In the genomic region with DNA sequence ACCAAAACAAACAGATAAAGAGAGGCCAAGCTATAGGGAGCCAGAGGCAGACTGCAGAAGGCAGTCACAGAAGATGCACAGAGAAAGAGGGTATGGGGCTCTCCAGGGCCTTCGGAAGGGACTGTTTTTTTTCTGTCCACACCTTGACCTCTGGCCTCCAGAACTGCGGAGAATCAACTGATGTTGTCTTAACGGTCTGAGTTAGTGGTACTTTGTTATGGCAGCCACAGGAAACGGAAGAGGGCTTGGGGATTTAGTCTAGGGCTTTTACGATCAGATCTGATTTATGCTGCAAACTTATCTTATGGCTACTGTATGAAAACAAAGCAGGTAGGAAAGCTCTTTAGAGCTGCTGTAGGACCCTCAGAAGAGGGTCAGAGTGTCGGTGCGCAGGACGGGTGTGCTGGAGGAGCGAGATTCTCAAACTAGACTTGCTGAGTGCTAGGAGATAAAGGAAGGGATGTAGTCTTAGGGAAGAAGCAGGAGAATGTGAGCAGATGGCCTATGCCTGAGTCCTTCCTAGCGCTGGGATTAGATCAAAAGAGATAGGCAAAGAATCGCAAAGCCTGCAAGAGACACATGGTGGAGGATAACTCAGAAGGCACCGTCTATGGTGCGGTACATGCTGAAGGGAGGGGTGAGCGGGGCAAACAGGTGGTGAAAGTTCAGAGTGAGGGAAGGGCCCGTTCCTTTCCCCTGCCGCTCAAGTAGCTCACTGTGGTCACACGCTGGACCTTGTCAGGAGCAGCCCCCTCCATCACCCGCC, we compare ENCODE assay signal across 13 mouse cellular contexts. TPM values are rescaled to one million over a fixed set of nuclear protein-coding genes. Genes with fewer than 3 reads are reported as not detected.
DNase-seq lines count a peak whose midpoint lies in the region; ATAC-seq lines count a peak whose summit lies in the region.
"Had no signal": no experiment of that assay in that cellular context is flagged by ENCODE, and none has a peak within 500 bp of the region (broad histone marks: within the 10 kb centered on the region; RNA-seq: fewer than 3 reads in every experiment).

No protein-coding gene starts in this region.

- H3K9ac ChIP-seq in heart, embryonic 12.5 days: peak overlapping the region; percentile 37; the same call in 1 of the 2 replicates
- H3K9ac ChIP-seq in midbrain, embryonic 12.5 days (replicated peaks): no peak overlapping the region
- no peak overlapping the region for H3K9ac ChIP-seq in midbrain, embryonic 11.5 days (ENCODE audit: low read length)
- H3K9ac ChIP-seq: forebrain, postnatal 0 days; neural tube, embryonic 13.5 days had no signal

- no peak for DNase-seq in heart, postnatal 25 days (ENCODE audit: low spot score)
- no peak for DNase-seq in midbrain, embryonic 11.5 days (ENCODE audit: low spot score, missing footprints)
- no peak for DNase-seq in embryonic facial prominence, embryonic 10.5 days (ENCODE audit: low spot score)
- DNase-seq in retina, postnatal 7 days (ENCODE audit: low read depth, low spot score): peak; percentile 39
- DNase-seq in ovary, postnatal 14 days (ENCODE audit: low spot score): no peak
- no peak for DNase-seq in cerebellum, postnatal 25 days
- DNase-seq: cerebellum, postnatal 14 days; forebrain, postnatal 0 days had no signal

- 12% methylated on average over 18 of the region's 18 CpGs for WGBS in heart, embryonic 12.5 days
- WGBS in midbrain, embryonic 12.5 days: 58% methylated on average over 18 of the region's 18 CpGs
- 58% methylated on average over 18 of the region's 18 CpGs for WGBS in midbrain, embryonic 11.5 days
- WGBS in embryonic facial prominence, embryonic 10.5 days: 45% methylated on average over 18 of the region's 18 CpGs

- peak overlapping the region; percentile 25 for H3K4me3 ChIP-seq in heart, embryonic 12.5 days
- H3K4me3 ChIP-seq in midbrain, embryonic 12.5 days: no peak overlapping the region
- H3K4me3 ChIP-seq in midbrain, embryonic 11.5 days (ENCODE audit: low read depth, low read length): no peak overlapping the region
- H3K4me3 ChIP-seq in embryonic facial prominence, embryonic 10.5 days: 0 out of 2 replicates have a peak overlapping the region, but pooled peaks have one; percentile 13
- H3K4me3 ChIP-seq: neural tube, embryonic 13.5 days had no signal

- peak; percentile 44; the same call in 1 of the 2 replicates for ATAC-seq in heart, embryonic 12.5 days (ENCODE audit: insufficient number of reproducible peaks, low FRiP score)
- peak; percentile 35; the same call in 1 of the 2 replicates for ATAC-seq in midbrain, embryonic 12.5 days (ENCODE audit: low FRiP score, low read depth)
- ATAC-seq in midbrain, embryonic 11.5 days (ENCODE audit: low FRiP score): no peak
- ATAC-seq: forebrain, postnatal 0 days had no signal

- peak overlapping the region; percentile 70 for H3K4me2 ChIP-seq in heart, embryonic 12.5 days
- no peak overlapping the region for H3K4me2 ChIP-seq in midbrain, embryonic 12.5 days (replicated peaks)
- no peak overlapping the region for H3K4me2 ChIP-seq in midbrain, embryonic 11.5 days
- H3K4me2 ChIP-seq: neural tube, embryonic 13.5 days had no signal

- H3K9me3 ChIP-seq in heart, embryonic 12.5 days (replicated peaks): no peaks in the 10 kb centered on the region
- no peaks in the 10 kb centered on the region for H3K9me3 ChIP-seq in midbrain, embryonic 12.5 days
- H3K9me3 ChIP-seq in midbrain, embryonic 11.5 days (ENCODE audit: control insufficient read depth, low read length): no peaks in the 10 kb centered on the region
- H3K9me3 ChIP-seq in embryonic facial prominence, embryonic 10.5 days: no peaks in the 10 kb centered on the region
- H3K9me3 ChIP-seq: neural tube, embryonic 13.5 days had no signal

- H3K27ac ChIP-seq in heart, embryonic 12.5 days (ENCODE audit: poor library complexity, severe bottlenecking): no peak overlapping the region
- H3K27ac ChIP-seq in midbrain, embryonic 12.5 days (replicated peaks): no peak overlapping the region
- no peak overlapping the region for H3K27ac ChIP-seq in midbrain, embryonic 11.5 days (ENCODE audit: low read depth, low read length)
- H3K27ac ChIP-seq in embryonic facial prominence, embryonic 10.5 days (replicated peaks): 0 out of 2 replicates have a peak overlapping the region, but pooled peaks have one; percentile 24
- H3K27ac ChIP-seq: neural tube, embryonic 13.5 days had no signal

- peaks cover 30% of the 10 kb centered on the region for H3K4me1 ChIP-seq in heart, embryonic 12.5 days (replicated peaks)
- peaks cover 14% of the 10 kb centered on the region for H3K4me1 ChIP-seq in midbrain, embryonic 12.5 days
- 0 out of 2 replicates have a peak, but pooled peaks cover 2% of the 10 kb centered on the region for H3K4me1 ChIP-seq in midbrain, embryonic 11.5 days (ENCODE audit: control insufficient read depth, insufficient read depth, low read length)
- peaks cover 49% of the 10 kb centered on the region for H3K4me1 ChIP-seq in embryonic facial prominence, embryonic 10.5 days

- intact Hi-C loops in heart, postnatal 25 days (cut with DNase I): no loop called here

- H3K27me3 ChIP-seq in heart, embryonic 12.5 days (replicated peaks): no peaks in the 10 kb centered on the region
- no peaks in the 10 kb centered on the region for H3K27me3 ChIP-seq in midbrain, embryonic 12.5 days
- no peaks in the 10 kb centered on the region for H3K27me3 ChIP-seq in midbrain, embryonic 11.5 days (ENCODE audit: control insufficient read depth, insufficient read depth, low read length)
- no peaks in the 10 kb centered on the region for H3K27me3 ChIP-seq in embryonic facial prominence, embryonic 10.5 days (replicated peaks; ENCODE audit: low read depth, poor library complexity, severe bottlenecking)
- H3K27me3 ChIP-seq: neural tube, embryonic 13.5 days had no signal

- peaks cover 6% of the 10 kb centered on the region for H3K36me3 ChIP-seq in heart, embryonic 12.5 days
- peaks cover 12% of the 10 kb centered on the region; the same call in 1 of the 2 replicates for H3K36me3 ChIP-seq in midbrain, embryonic 12.5 days
- H3K36me3 ChIP-seq in midbrain, embryonic 11.5 days (ENCODE audit: control insufficient read depth, insufficient read depth, low read length): 0 out of 2 replicates have a peak, but pooled peaks cover 4% of the 10 kb centered on the region
- H3K36me3 ChIP-seq in embryonic facial prominence, embryonic 10.5 days (replicated peaks): peaks cover 8% of the 10 kb centered on the region

RNA-seq across cellular contexts. Expression of a gene that starts 7.7 kb away (rescaled TPM):
- 8.4 and 8.6 TPM in 2 replicates for polyA plus RNA-seq in heart, embryonic 12.5 days (2016; fragmentation: Nextera tagmentation; extraction: Ambion mirVana)
- total RNA-seq in heart, postnatal 25 days (2021): 1 to 10 TPM; 3.2 to 3.6 TPM
- polyA plus RNA-seq in midbrain, embryonic 12.5 days (2016; fragmentation: Nextera tagmentation; extraction: Ambion mirVana): 5.1 and 5.3 TPM in 2 replicates
- polyA plus RNA-seq in midbrain, embryonic 11.5 days (2014; fragmentation: Nextera tagmentation; extraction: Ambion mirVana): 3.3 and 4.3 TPM in 2 replicates
- 4.1 and 5.4 TPM in 2 replicates for polyA plus RNA-seq in embryonic facial prominence, embryonic 10.5 days (2016; fragmentation: Nextera tagmentation; extraction: Ambion mirVana)

RNA-seq across cellular contexts. Expression of a gene that starts 8.8 kb away (rescaled TPM):
- polyA plus RNA-seq in heart, embryonic 12.5 days (2016; fragmentation: Nextera tagmentation; extraction: Ambion mirVana): 11.2 and 12.0 TPM in 2 replicates
- 1 to 10 TPM; 5.3 to 6.4 TPM for total RNA-seq in heart, postnatal 25 days (2021)
- polyA plus RNA-seq in midbrain, embryonic 12.5 days (2016; fragmentation: Nextera tagmentation; extraction: Ambion mirVana): 20.4 and 23.6 TPM in 2 replicates
- polyA plus RNA-seq in midbrain, embryonic 11.5 days (2014; fragmentation: Nextera tagmentation; extraction: Ambion mirVana): 37.2 and 38.6 TPM in 2 replicates
- 32.6 and 33.3 TPM in 2 replicates for polyA plus RNA-seq in embryonic facial prominence, embryonic 10.5 days (2016; fragmentation: Nextera tagmentation; extraction: Ambion mirVana)

RNA-seq across cellular contexts. Expression of a gene that starts 10.5 kb away (rescaled TPM):
- not detected in 2 replicates for polyA plus RNA-seq in heart, embryonic 12.5 days (2016; fragmentation: Nextera tagmentation; extraction: Ambion mirVana)
- total RNA-seq in heart, postnatal 25 days (2021): not detected
- not detected in 2 replicates for polyA plus RNA-seq in midbrain, embryonic 12.5 days (2016; fragmentation: Nextera tagmentation; extraction: Ambion mirVana)
- polyA plus RNA-seq in midbrain, embryonic 11.5 days (2014; fragmentation: Nextera tagmentation; extraction: Ambion mirVana): 0.14 TPM in 1 of 2 replicates, not detected in the other
- 0.13 and 0.21 TPM in 2 replicates for polyA plus RNA-seq in embryonic facial prominence, embryonic 10.5 days (2016; fragmentation: Nextera tagmentation; extraction: Ambion mirVana)
- total RNA-seq: forebrain, postnatal 0 days had no signal
- polyA plus RNA-seq: forebrain, postnatal 0 days; large intestine, adult 2 months; liver, embryonic 16.5 days; neural tube, embryonic 13.5 days had no signal

Comparison
In these comparisons a context has a peak if more than half of its experiments do, and no peak if none do; other contexts are left out.
1. H3K4me3 ChIP-seq: peak in heart, embryonic 12.5 days (single experiment) and embryonic facial prominence, embryonic 10.5 days (single experiment); none in midbrain, embryonic 12.5 days (single experiment) and midbrain, embryonic 11.5 days (single experiment).